Mouse (Mus musculus): ENCODE results near the gene Nckap5l.

Nckap5l gene

GRCm38 (mm10) chr15:99393386-99394252 is 63.9 kb downstream of the Nckap5l start:
- DNase-seq = peak; percentile 96

GRCm38 (mm10) chr15:99392486-99393385 is 64.8 kb downstream of the Nckap5l start, which contains the start of gene Tmbim6:
TSS of gene Tmbim6 (plus strand) at chr15:99392882.
- DNase-seq = peak; percentile 100

- DNase-seq = peak; percentile 91
These were observed 65.6 kb downstream of the Nckap5l start for GRCm38 (mm10) chr15:99391975-99392374.

- DNase-seq = no peak
These were observed 66.8 kb downstream of the Nckap5l start for GRCm38 (mm10) chr15:99390472-99391401.

GRCm38 (mm10) chr15:99387976-99388375 is 69.6 kb downstream of the Nckap5l start:
- peak; percentile 69 for DNase-seq

- DNase-seq = peak; percentile 87
These were observed 70.8 kb downstream of the Nckap5l start for GRCm38 (mm10) chr15:99386796-99387195.

- DNase-seq = peak; percentile 50
These were observed 71.4 kb downstream of the Nckap5l start for GRCm38 (mm10) chr15:99386110-99386509.

- no peak for DNase-seq
These were observed 73.5 kb downstream of the Nckap5l start for GRCm38 (mm10) chr15:99384071-99384470.

- peak; percentile 90 for DNase-seq
These were observed 74.7 kb downstream of the Nckap5l start for GRCm38 (mm10) chr15:99382893-99383292.

GRCm38 (mm10) chr15:99376240-99376639 is 81.3 kb downstream of the Nckap5l start:
- DNase-seq = no peak

GRCm38 (mm10) chr15:99375581-99375980 is 82.0 kb downstream of the Nckap5l start:
- DNase-seq = no peak

- DNase-seq = no peak
These were observed 82.5 kb downstream of the Nckap5l start for GRCm38 (mm10) chr15:99375036-99375435.

- DNase-seq = no peak
These were observed 84.8 kb downstream of the Nckap5l start for GRCm38 (mm10) chr15:99372761-99373160.
